Mouse (Mus musculus) megakaryocyte, embryonic 14.5 days (primary cell): ENCODE measurements around the gene Slc44a5.

Experiments used
- FLI1 ChIP-seq: IDR thresholded peaks from 2 replicates; pipeline ENCODE4 v1.6.1; 2012; ENCODE audit warnings: low read length, inconsistent platforms, mixed read lengths
- GATA1 ChIP-seq: IDR thresholded peaks from 3 replicates; pipeline ENCODE4 v1.6.1; 2012; ENCODE audit warnings: mixed read lengths, low read length, inconsistent platforms, borderline replicate concordance

DNA sequence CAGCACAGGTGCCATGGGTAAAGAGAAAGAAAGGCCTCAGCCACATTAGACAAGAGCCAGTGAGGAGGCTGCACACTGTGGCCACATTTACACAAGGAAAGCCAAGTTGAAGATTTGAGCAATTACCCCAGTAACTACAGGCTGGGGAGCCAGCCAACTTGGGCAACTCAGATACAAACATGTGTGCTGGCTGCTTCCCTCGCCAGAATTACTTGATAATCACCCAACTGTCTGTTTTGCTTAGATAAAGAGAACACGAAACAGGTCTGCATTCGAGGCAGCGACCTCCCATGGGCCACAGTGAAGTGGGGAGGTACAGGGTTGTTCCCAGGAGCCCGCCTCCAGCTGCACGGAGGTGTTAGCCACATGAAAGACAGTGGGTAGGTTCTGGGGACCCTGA is 324.3 kb downstream of the Slc44a5 start:
- TF ChIP-seq FLI1 (no peak), GATA1 (no peak)
